Mouse (Mus musculus) left cerebral cortex, postnatal 36 days (tissue): Measurements from ENCODE around the gene Rsph6a. TPM values are rescaled to one million over a fixed set of nuclear protein-coding genes. Genes with fewer than 3 reads are reported as not detected.

Experiments used
- DNase-seq, 2 experiments: peaks; one replicate each; pipeline ENCODE4 v3.0.0; 2021 to 2022; ENCODE audit warnings: low spot score in 2 of 2, mixed read lengths in 1 of 2
- intact Hi-C: fragments of 180-260 bp; cut with DNase I; formaldehyde crosslinking; loops from one replicate; pipeline ENCODE4 v1.15.1; 2025
- total RNA-seq, 2 experiments: library from RNA; stranded (reverse); gene quantifications; 2 replicates each; pipeline ENCODE4 v1.2.3; 2021

Gene Rsph6a
- under 1 TPM in 1 of 2 experiments, not detected in 1; 0.25 TPM for total RNA-seq

- intact Hi-C loops: no loop called here
- no peak for DNase-seq
These were observed at the start of gene Rsph6a for GRCm38 (mm10) chr7:19054047-19054776. Gene Rsph6a, plus strand, starts transcription at chr7:19054690.

- DNase-seq: no peak
- intact Hi-C loops: no loop called here
These were observed 48.9 kb upstream of the Rsph6a start for GRCm38 (mm10) chr7:19005417-19006121.

GRCm38 (mm10) chr7:19006476-19006875 lies 48.0 kb upstream of the Rsph6a start:
- intact Hi-C loops: no loop called here
- peak; percentile 67 to 84 for DNase-seq

- DNase-seq: no peak
- intact Hi-C loops: no loop called here
These were observed 47.2 kb upstream of the Rsph6a start for GRCm38 (mm10) chr7:19007026-19007977.

- no peak for DNase-seq
- intact Hi-C loops: no loop called here
These were observed 43.9 kb upstream of the Rsph6a start for GRCm38 (mm10) chr7:19010581-19010980.

- intact Hi-C loops: no loop called here
- DNase-seq: no peak
These were observed 42.4 kb upstream of the Rsph6a start for GRCm38 (mm10) chr7:19012025-19012621.

- intact Hi-C loops: no loop called here
- DNase-seq: no peak
These were observed 41.6 kb upstream of the Rsph6a start for GRCm38 (mm10) chr7:19012882-19013281.

GRCm38 (mm10) chr7:19014452-19014851 lies 40.0 kb upstream of the Rsph6a start:
- no peak for DNase-seq

GRCm38 (mm10) chr7:19016042-19016441 lies 38.4 kb upstream of the Rsph6a start:
- intact Hi-C loops: no loop called here
- no peak for DNase-seq

More at GRCm38 (mm10) chr7:19014452-19014851, 40.0 kb upstream of the Rsph6a start:
- intact Hi-C loops: no loop called here

GRCm38 (mm10) chr7:19017909-19018308 lies 36.6 kb upstream of the Rsph6a start:
- intact Hi-C loops: no loop called here
- no peak for DNase-seq

- DNase-seq: no peak
- intact Hi-C loops: no loop called here
These were observed 33.4 kb upstream of the Rsph6a start for GRCm38 (mm10) chr7:19021048-19021447.

GRCm38 (mm10) chr7:19022189-19022958 lies 32.1 kb upstream of the Rsph6a start:
- intact Hi-C loops: no loop called here
- no peak for DNase-seq

- no peak for DNase-seq
- intact Hi-C loops: no loop called here
These were observed 31.1 kb upstream of the Rsph6a start, which contains the start of gene Foxa3 for GRCm38 (mm10) chr7:19023357-19023814. Gene Foxa3, minus strand, starts transcription at chr7:19023538.

- DNase-seq: peak; percentile 94 to 96
- intact Hi-C loops: loop anchor here (1.0 kb wide), 1 partner anchor 95 kb away; the partner anchor contains the start of gene Fbxo46
These were observed 30.4 kb upstream of the Rsph6a start, which contains the start of gene Sympk for GRCm38 (mm10) chr7:19024096-19024506. Gene Sympk, plus strand, starts transcription at chr7:19024377.

GRCm38 (mm10) chr7:19024581-19025255 lies 29.8 kb upstream of the Rsph6a start:
- intact Hi-C loops: loop anchor here (1.0 kb wide), 1 partner anchor 95 kb away; the partner anchor contains the start of gene Fbxo46
- peak in 1 of 2 experiments; percentile 47 for DNase-seq

GRCm38 (mm10) chr7:19028067-19028466 lies 26.4 kb upstream of the Rsph6a start:
- intact Hi-C loops: no loop called here
- no peak for DNase-seq

- DNase-seq: no peak
- intact Hi-C loops: no loop called here
These were observed 25.3 kb upstream of the Rsph6a start for GRCm38 (mm10) chr7:19029084-19029653.
